Mouse (Mus musculus) 3134 (cell line): ENCODE measurements at regions not wholly inside any gene's neighbourhood (a gene's known extent, or its start where the extent isn't known, plus 50 kb on each side); places are given as distances from the start of the nearest gene placed in this dataset.

ENCODE experiments used
- DNase-seq: peaks from one replicate; pipeline ENCODE4 v3.0.0-alpha.2; 2011; ENCODE audit warnings: low spot score; ENCODE audit not compliant: insufficient read length; ENCODE audit errors: extremely low read depth

- no peak for DNase-seq
Measured at GRCm38 (mm10) chr16:74612072-74612471, 200.4 kb upstream of the Robo2 start.

GRCm38 (mm10) chr16:74609564-74609963, 197.9 kb upstream of the Robo2 start:
- DNase-seq = no peak

GRCm38 (mm10) chr16:74598361-74598760, 186.7 kb upstream of the Robo2 start:
- DNase-seq = no peak

GRCm38 (mm10) chr16:74597735-74598340, 186.2 kb upstream of the Robo2 start:
- no peak for DNase-seq

- DNase-seq = no peak
Measured at GRCm38 (mm10) chr16:74591896-74592295, 180.3 kb upstream of the Robo2 start.

GRCm38 (mm10) chr16:74582645-74583423, 171.2 kb upstream of the Robo2 start:
- DNase-seq = no peak

GRCm38 (mm10) chr16:74548374-74548773, 136.7 kb upstream of the Robo2 start:
- DNase-seq = no peak

- DNase-seq = peak; percentile 13
Measured at GRCm38 (mm10) chr16:74530531-74530930, 118.9 kb upstream of the Robo2 start.

GRCm38 (mm10) chr16:74528245-74528644, 116.6 kb upstream of the Robo2 start:
- DNase-seq = no peak

- peak; percentile 60 for DNase-seq
Measured at GRCm38 (mm10) chr16:74526521-74526920, 114.9 kb upstream of the Robo2 start.

- no peak for DNase-seq
Measured at GRCm38 (mm10) chr16:74520501-74520900, 108.9 kb upstream of the Robo2 start.

- no peak for DNase-seq
Measured at GRCm38 (mm10) chr16:74517888-74518287, 106.3 kb upstream of the Robo2 start.

GRCm38 (mm10) chr16:74517374-74517773, 105.7 kb upstream of the Robo2 start:
- no peak for DNase-seq

- DNase-seq = no peak
Measured at GRCm38 (mm10) chr16:74514481-74514880, 102.9 kb upstream of the Robo2 start.

- DNase-seq = no peak
Measured at GRCm38 (mm10) chr16:74510383-74510782, 98.8 kb upstream of the Robo2 start.

GRCm38 (mm10) chr16:74509489-74509888, 97.9 kb upstream of the Robo2 start:
- peak; percentile 20 for DNase-seq

GRCm38 (mm10) chr16:74506719-74507118, 95.1 kb upstream of the Robo2 start:
- no peak for DNase-seq

GRCm38 (mm10) chr16:74506173-74506709, 94.6 kb upstream of the Robo2 start:
- DNase-seq = no peak

GRCm38 (mm10) chr16:74504426-74504825, 92.8 kb upstream of the Robo2 start:
- DNase-seq = no peak

GRCm38 (mm10) chr16:74500687-74501086, 89.1 kb upstream of the Robo2 start:
- no peak for DNase-seq

GRCm38 (mm10) chr16:74467745-74468420, 56.3 kb upstream of the Robo2 start:
- DNase-seq = no peak
